Mouse (Mus musculus) erythroblast, embryonic 14.5 days (primary cell): Measurements from ENCODE around the gene Dnajc5.

ENCODE experiments used
- GATA1 ChIP-seq: IDR thresholded peaks from 2 replicates; pipeline ENCODE4 v1.6.1; 2012; ENCODE audit warnings: low read length, inconsistent platforms, mixed read lengths
- TAL1 ChIP-seq: IDR thresholded peaks from 3 replicates; pipeline ENCODE4 v1.6.1; 2012; ENCODE audit warnings: low read length, inconsistent platforms, mixed read lengths

- no peak for TF ChIP-seq TAL1
- TF ChIP-seq GATA1 = no peak
Observed at GRCm38 (mm10) chr2:181569856-181570255, 49.6 kb downstream of the Dnajc5 start.
